Mouse (Mus musculus): Measurements from ENCODE around the gene Filip1. TPM values are rescaled to one million over a fixed set of nuclear protein-coding genes. Genes with fewer than 3 reads are reported as not detected.

Gene Filip1
- polyA plus RNA-seq, 1 experiment, result 0.92 TPM

DNA sequence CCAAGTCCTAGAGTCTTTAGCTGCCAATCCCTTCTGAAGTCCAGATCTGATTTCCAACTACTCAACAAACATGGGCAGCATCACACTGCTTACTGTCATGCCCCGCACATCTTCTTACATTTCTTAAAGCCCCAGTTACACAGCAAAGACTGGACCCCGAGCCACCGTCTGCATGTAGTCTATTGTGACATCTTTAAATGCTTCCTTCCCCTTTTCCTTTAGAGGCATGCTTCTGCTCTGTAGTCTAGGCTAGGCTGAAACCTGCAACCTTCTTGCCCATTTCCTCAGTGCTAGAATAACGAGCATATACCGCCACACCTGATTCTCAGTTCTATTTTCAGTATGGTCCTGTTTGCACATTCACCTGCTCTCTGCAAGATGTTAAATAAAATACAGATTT lies 196.2 kb downstream of the Filip1 start:
- WGBS, result 12% methylated on average over 5 of the region's 5 CpGs
- peak overlapping the region; percentile 89 for H3K27ac ChIP-seq (ENCODE audit: control insufficient read depth, insufficient read depth, low read depth, low read length, poor library complexity)
- TF ChIP-seq CTCF (IDR thresholded peaks at IDR 0.05; ENCODE audit: control insufficient read depth, insufficient read depth, low read length) (no peak), POLR2A (IDR thresholded peaks at IDR 0.05; ENCODE audit: borderline replicate concordance, control insufficient read depth, low read depth, low read length) (no peak)
- H3K4me3 ChIP-seq (replicated peaks; ENCODE audit: control insufficient read depth, low read depth, low read length), result peak overlapping the region; percentile 70
- H3K4me1 ChIP-seq (ENCODE audit: control insufficient read depth, insufficient read depth, low read length), result peaks cover 4% of the 10 kb centered on the region

DNA sequence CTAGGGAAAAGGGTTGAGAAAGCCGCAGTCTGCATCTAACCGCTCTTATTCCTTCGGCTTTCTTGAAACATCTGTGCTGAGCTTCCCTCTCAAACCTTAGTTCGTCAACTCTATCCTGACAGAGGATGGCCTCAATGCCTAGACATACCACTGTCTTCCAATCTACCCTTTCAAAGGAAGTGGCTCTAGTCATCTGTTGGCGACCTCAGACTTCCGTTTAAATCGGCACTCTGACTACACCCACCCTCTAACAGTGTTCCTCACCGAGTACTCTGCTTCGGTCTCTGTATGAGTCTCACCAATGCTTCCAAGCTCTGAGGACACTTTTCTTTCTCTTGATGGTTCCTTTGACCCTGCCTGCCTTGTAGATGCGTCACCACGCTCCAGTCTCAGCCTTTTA lies 196.6 kb downstream of the Filip1 start:
- peak overlapping the region; percentile 89 for H3K27ac ChIP-seq (ENCODE audit: control insufficient read depth, insufficient read depth, low read depth, low read length, poor library complexity)
- 32% methylated on average over 11 of the region's 11 CpGs for WGBS
- peak overlapping the region; percentile 70 for H3K4me3 ChIP-seq (replicated peaks; ENCODE audit: control insufficient read depth, low read depth, low read length)
- H3K4me1 ChIP-seq (ENCODE audit: control insufficient read depth, insufficient read depth, low read length), result peaks cover 4% of the 10 kb centered on the region
- TF ChIP-seq POLR2A (IDR thresholded peaks at IDR 0.05; ENCODE audit: borderline replicate concordance, control insufficient read depth, low read depth, low read length), result no peak
- TF ChIP-seq CTCF (IDR thresholded peaks at IDR 0.05; ENCODE audit: control insufficient read depth, insufficient read depth, low read length), result no peak

DNA sequence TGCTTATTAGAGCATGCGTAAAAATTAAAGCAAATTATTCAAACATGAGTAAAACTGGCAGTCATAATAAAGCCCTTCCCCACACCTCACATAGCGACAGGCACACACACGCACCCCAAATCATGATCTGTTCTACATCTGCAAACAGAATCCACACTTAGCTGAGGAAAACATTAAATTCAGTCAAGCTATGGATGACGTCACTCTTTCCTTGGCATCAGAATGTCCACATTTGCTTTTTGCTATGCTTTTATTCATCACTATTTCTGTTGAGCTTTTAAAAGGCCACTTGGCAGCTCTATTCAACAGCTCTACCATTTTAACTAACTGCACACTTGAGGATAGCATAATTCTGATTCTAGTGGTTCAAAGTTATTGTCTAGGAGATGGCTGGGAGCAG lies 198.1 kb downstream of the Filip1 start:
- no peak for TF ChIP-seq POLR2A (IDR thresholded peaks at IDR 0.05; ENCODE audit: borderline replicate concordance, control insufficient read depth, low read depth, low read length)
- TF ChIP-seq CTCF (IDR thresholded peaks at IDR 0.05; ENCODE audit: control insufficient read depth, insufficient read depth, low read length), result no peak
- H3K4me1 ChIP-seq (ENCODE audit: control insufficient read depth, insufficient read depth, low read length), result peaks cover 6% of the 10 kb centered on the region
- 85% methylated on average over 4 of the region's 4 CpGs for WGBS
- H3K4me3 ChIP-seq (replicated peaks; ENCODE audit: control insufficient read depth, low read depth, low read length), result no peak overlapping the region
- H3K27ac ChIP-seq (ENCODE audit: control insufficient read depth, insufficient read depth, low read depth, low read length, poor library complexity), result no peak overlapping the region

DNA sequence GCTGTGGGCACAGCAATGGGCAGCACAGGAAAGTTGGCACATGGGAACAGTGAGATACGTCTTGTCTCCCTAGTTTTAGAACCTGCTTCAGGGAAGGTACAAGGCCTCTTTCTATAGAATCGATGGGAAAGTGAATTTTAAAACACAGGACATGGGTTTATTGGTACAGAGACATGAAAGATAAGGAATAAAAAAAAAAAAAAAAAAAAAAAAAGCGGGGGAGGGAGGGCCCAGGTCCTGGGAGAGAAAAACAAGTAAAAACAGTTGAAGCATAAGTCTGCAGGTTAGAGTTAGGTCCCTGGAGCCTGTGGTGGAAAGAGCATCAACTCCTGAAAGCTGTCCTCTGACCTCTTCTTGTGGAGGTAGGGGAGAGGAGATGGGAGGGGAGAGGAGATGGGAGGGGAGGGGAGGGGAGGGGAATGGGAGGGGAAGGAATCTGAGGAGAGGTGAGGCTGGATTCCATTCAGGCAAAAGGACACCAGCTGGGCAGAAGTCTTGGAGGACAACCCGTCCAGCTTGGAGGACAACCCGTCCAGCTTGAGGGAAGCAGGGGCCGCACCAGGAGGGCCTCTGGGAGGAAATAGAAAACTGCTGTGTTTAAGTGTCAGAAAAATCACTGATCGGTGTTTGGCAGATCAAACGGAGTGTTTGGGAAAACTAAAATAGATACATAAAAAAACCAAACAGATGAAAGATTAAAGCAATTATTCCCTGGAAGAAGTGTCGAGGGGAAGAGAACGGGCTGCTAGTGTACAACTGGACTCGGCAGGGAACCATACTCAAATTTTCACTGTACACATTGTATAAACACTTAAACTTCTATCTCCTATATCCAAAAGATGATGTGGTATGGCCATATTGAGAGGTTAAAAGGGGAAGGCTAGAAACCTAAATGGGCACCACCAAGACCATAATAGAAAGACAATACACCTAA lies 201.4 kb downstream of the Filip1 start:
- Histone ChIP-seq H3K4me3 (replicated peaks; ENCODE audit: control insufficient read depth, low read depth, low read length) (no peak overlapping the region), H3K4me1 (ENCODE audit: control insufficient read depth, insufficient read depth, low read length) (peaks cover 6% of the 10 kb centered on the region), H3K27ac (ENCODE audit: control insufficient read depth, insufficient read depth, low read depth, low read length, poor library complexity) (peak overlapping the region; percentile 47; the same call in 1 of the 2 replicates)
- WGBS, result 61% methylated on average over 11 of the region's 11 CpGs
- TF ChIP-seq POLR2A (IDR thresholded peaks at IDR 0.05; ENCODE audit: borderline replicate concordance, control insufficient read depth, low read depth, low read length) (no peak), CTCF (IDR thresholded peaks at IDR 0.05; ENCODE audit: control insufficient read depth, insufficient read depth, low read length) (no peak)

DNA sequence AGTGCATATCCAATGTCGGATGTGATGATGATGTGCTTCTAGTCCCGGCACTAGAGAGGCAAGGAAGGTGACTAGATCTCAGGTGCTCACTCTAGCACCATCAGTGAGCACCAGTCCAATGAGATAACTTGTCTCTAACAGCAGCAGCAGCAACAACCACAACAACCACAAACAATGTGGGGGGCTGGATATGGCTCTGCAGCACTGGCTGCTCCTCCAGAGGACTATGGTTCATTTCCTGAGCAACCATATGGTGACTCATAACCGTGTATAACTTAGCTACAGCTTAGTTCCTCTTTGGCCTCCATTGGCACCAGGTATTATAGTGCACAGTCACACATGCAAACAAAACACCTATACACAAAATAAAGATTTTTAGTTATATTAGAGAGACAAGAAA lies 202.1 kb downstream of the Filip1 start:
- H3K4me3 ChIP-seq (replicated peaks; ENCODE audit: control insufficient read depth, low read depth, low read length), result no peak overlapping the region
- TF ChIP-seq POLR2A (IDR thresholded peaks at IDR 0.05; ENCODE audit: borderline replicate concordance, control insufficient read depth, low read depth, low read length) (no peak), CTCF (IDR thresholded peaks at IDR 0.05; ENCODE audit: control insufficient read depth, insufficient read depth, low read length) (no peak)
- 2% methylated on average over 3 of the region's 3 CpGs for WGBS

DNA sequence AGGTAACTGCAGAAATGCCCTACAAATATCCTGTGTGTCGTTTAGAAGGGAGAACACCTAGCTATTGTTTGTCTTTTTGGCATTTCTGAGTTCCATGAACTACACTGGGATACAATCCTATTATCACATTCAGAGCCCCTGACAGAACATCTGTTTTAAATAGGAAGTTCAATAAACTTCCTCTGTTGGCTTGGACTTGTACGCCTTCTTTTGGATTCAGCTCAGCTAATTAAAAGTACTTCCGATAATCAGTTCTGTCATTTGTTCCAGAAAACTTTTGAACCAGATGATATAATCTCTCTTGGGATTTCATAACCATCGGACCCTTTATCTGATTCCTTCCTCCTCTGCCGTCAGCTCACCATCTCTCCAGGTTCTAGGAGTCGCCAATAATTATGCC lies 203.2 kb downstream of the Filip1 start:
- WGBS, result 35% methylated on average over 6 of the region's 6 CpGs
- H3K4me3 ChIP-seq (replicated peaks; ENCODE audit: control insufficient read depth, low read depth, low read length), result no peak overlapping the region
- TF ChIP-seq POLR2A (IDR thresholded peaks at IDR 0.05; ENCODE audit: borderline replicate concordance, control insufficient read depth, low read depth, low read length) (no peak), CTCF (IDR thresholded peaks at IDR 0.05; ENCODE audit: control insufficient read depth, insufficient read depth, low read length) (no peak)
- H3K4me1 ChIP-seq (ENCODE audit: control insufficient read depth, insufficient read depth, low read length), result peaks cover 6% of the 10 kb centered on the region
- H3K27ac ChIP-seq (ENCODE audit: control insufficient read depth, insufficient read depth, low read depth, low read length, poor library complexity), result no peak overlapping the region

More for the DNA sequence above, 202.1 kb downstream of the Filip1 start:
- Histone ChIP-seq H3K27ac (ENCODE audit: control insufficient read depth, insufficient read depth, low read depth, low read length, poor library complexity) (peak overlapping the region; percentile 47; the same call in 1 of the 2 replicates), H3K4me1 (ENCODE audit: control insufficient read depth, insufficient read depth, low read length) (peaks cover 6% of the 10 kb centered on the region)

DNA sequence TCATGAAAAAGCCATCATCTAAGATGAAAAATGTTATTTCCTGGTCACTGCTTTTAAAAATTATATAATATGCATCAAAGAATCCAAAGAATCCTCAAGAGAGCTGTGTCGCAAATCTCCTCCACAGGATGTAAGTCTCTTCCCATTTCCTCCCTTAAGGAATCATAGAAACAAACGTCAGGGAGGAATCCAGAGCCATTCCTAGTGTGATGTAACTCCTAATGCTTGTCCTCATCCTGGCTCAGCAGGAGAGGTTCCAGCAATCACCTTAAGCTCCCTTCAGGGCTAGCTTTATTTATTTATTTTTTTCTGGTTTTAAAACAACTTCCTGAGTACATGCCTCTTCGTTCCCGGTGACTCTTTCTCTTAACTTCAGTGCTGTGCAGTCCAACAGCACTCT lies 205.5 kb downstream of the Filip1 start:
- WGBS, result 20% methylated on average over 4 of the region's 4 CpGs
- TF ChIP-seq CTCF (IDR thresholded peaks at IDR 0.05; ENCODE audit: control insufficient read depth, insufficient read depth, low read length) (no peak), POLR2A (IDR thresholded peaks at IDR 0.05; ENCODE audit: borderline replicate concordance, control insufficient read depth, low read depth, low read length) (no peak)

DNA sequence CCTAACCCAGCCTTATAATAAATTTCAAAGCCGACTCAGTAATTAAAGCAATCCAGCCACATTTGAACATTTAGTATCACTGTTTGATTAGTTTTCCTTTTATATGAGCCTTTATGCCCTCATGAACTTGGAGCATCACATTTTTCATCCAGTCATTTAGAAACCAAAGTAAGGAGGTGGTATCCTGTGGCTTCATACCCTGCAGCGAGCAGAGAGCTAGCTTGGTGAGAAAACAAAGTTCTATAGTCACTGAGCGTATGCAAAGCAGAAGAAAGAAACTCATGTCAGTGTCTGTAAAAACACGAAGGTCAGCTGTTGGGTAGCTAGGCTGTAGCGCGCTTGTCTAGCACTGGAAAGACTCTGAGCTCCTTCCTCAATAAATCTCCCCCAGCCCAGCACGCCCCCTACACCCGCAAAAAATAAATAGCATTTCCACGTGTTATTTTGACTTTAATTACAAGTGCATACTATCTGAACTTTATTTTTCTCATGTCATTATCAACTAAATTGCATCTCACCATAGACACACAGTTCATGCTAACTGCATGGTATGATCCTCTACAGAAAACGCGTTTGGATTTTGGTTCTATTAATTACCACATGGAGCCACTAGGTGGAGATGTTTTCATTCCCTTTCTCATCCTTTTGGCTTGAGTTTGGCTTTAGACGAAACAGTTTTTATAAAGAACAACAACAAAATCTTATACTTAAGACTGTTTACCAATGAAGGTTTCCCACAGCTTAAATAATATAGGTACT lies 206.2 kb downstream of the Filip1 start:
- Histone ChIP-seq H3K4me1 (ENCODE audit: control insufficient read depth, insufficient read depth, low read length) (peaks cover 2% of the 10 kb centered on the region; the same call in 1 of the 2 replicates), H3K27ac (ENCODE audit: control insufficient read depth, insufficient read depth, low read depth, low read length, poor library complexity) (no peak overlapping the region), H3K4me3 (replicated peaks; ENCODE audit: control insufficient read depth, low read depth, low read length) (no peak overlapping the region)
- WGBS, result 33% methylated on average over 12 of the region's 12 CpGs
- TF ChIP-seq CTCF (IDR thresholded peaks at IDR 0.05; ENCODE audit: control insufficient read depth, insufficient read depth, low read length) (no peak), POLR2A (IDR thresholded peaks at IDR 0.05; ENCODE audit: borderline replicate concordance, control insufficient read depth, low read depth, low read length) (no peak)

More for the DNA sequence above, 205.5 kb downstream of the Filip1 start:
- Histone ChIP-seq H3K4me3 (replicated peaks; ENCODE audit: control insufficient read depth, low read depth, low read length) (no peak overlapping the region), H3K4me1 (ENCODE audit: control insufficient read depth, insufficient read depth, low read length) (peaks cover 2% of the 10 kb centered on the region; the same call in 1 of the 2 replicates), H3K27ac (ENCODE audit: control insufficient read depth, insufficient read depth, low read depth, low read length, poor library complexity) (no peak overlapping the region)

All from bone marrow, adult 2 months (tissue).